Mouse (Mus musculus) C2C12 (cell line): ENCODE data around the gene Ophn1. TPM values are rescaled to one million over a fixed set of nuclear protein-coding genes. Genes with fewer than 3 reads are reported as not detected.

Experiments
- H3K27me3 ChIP-seq: one replicate; pipeline ENCODE4 v1.6.1; 2011; ENCODE audit not compliant: control insufficient read depth, insufficient read depth, insufficient read length
- H3K36me3 ChIP-seq: one replicate; pipeline ENCODE4 v1.6.1; 2011; ENCODE audit not compliant: control insufficient read depth, insufficient read depth
- H3K4me3 ChIP-seq: one replicate; pipeline ENCODE4 v1.5.1; 2011; ENCODE audit warnings: mild to moderate bottlenecking, control low read depth; ENCODE audit not compliant: poor library complexity, insufficient read depth, severe bottlenecking
- H3K79me2 ChIP-seq: one replicate; pipeline ENCODE4 v1.6.1; 2011; ENCODE audit not compliant: control insufficient read depth, insufficient read depth
- H3K79me3 ChIP-seq: one replicate; pipeline ENCODE4 v1.6.1; 2011; ENCODE audit warnings: low read depth, control low read depth
- H3ac ChIP-seq: one replicate; pipeline ENCODE3; 2011; ENCODE audit warnings: low read depth; ENCODE audit not compliant: control insufficient read depth, insufficient read length
- CEBPB ChIP-seq: IDR thresholded peaks from one replicate; pipeline ENCODE4 v1.6.1; 2011; ENCODE audit warnings: low read depth, mild to moderate bottlenecking, control low read depth, moderate library complexity
- CTCF ChIP-seq: IDR thresholded peaks from one replicate; pipeline ENCODE4 v1.5.1; 2011; ENCODE audit not compliant: control insufficient read depth, insufficient read depth, insufficient read length
- FOSL1 ChIP-seq: IDR thresholded peaks from one replicate; pipeline ENCODE4 v1.8.0; 2011; ENCODE audit warnings: mild to moderate bottlenecking, low read length; ENCODE audit not compliant: poor library complexity, insufficient read depth, severe bottlenecking
- MAX ChIP-seq: IDR thresholded peaks from one replicate; pipeline ENCODE4 v1.6.1; 2011; ENCODE audit warnings: mild to moderate bottlenecking, control low read depth
- MYOD1 ChIP-seq: IDR thresholded peaks from one replicate; pipeline ENCODE4 v1.6.1; 2011; ENCODE audit warnings: low read depth; ENCODE audit not compliant: control insufficient read depth, insufficient read length
- MYOG ChIP-seq: IDR thresholded peaks from one replicate; pipeline ENCODE4 v1.6.1; 2011; ENCODE audit not compliant: control insufficient read depth, insufficient read length; ENCODE audit errors: extremely low read depth
- USF1 ChIP-seq: IDR thresholded peaks from one replicate; pipeline ENCODE4 v1.6.1; 2011; ENCODE audit warnings: low read depth, mild to moderate bottlenecking, control low read depth, moderate library complexity
- polyA plus RNA-seq: library from polyadenylated mRNA; unstranded; fragments of >200 nt; fragmentation: generic; extraction: Trizol; gene quantifications from one replicate; pipeline ENCODE4 v1.2.1, GENCODE M21; 2012; ENCODE audit warnings: missing spikeins

Gene Ophn1
- polyA plus RNA-seq, 1 experiment, result 1.3 TPM

- H3ac ChIP-seq, result no peak overlapping the region
- no peaks in the 10 kb centered on the region for H3K79me3 ChIP-seq
Observed at GRCm38 (mm10) chrX:98803813-98804212, 87.0 kb downstream of the Ophn1 start.

GRCm38 (mm10) chrX:98774247-98774950, 116.4 kb downstream of the Ophn1 start:
- Histone ChIP-seq H3K36me3 (no peaks in the 10 kb centered on the region), H3ac (no peak overlapping the region), H3K4me3 (no peak overlapping the region), H3K79me3 (no peaks in the 10 kb centered on the region), H3K27me3 (no peaks in the 10 kb centered on the region), H3K79me2 (no peaks in the 10 kb centered on the region)
- TF ChIP-seq FOSL1 (no peak), MYOG (no peak)

More at GRCm38 (mm10) chrX:98803813-98804212, 87.0 kb downstream of the Ophn1 start:
- Histone ChIP-seq H3K36me3 (no peaks in the 10 kb centered on the region), H3K79me2 (no peaks in the 10 kb centered on the region), H3K4me3 (no peak overlapping the region), H3K27me3 (no peaks in the 10 kb centered on the region)
- no peak for TF ChIP-seq FOSL1
- TF ChIP-seq MYOG, result no peak
- TF ChIP-seq CTCF, result no peak
- no peak for TF ChIP-seq MAX
- TF ChIP-seq CEBPB, result no peak

GRCm38 (mm10) chrX:98755089-98755488, 135.7 kb downstream of the Ophn1 start:
- Histone ChIP-seq H3K79me2 (no peaks in the 10 kb centered on the region), H3K36me3 (no peaks in the 10 kb centered on the region), H3ac (no peak overlapping the region), H3K79me3 (no peaks in the 10 kb centered on the region), H3K4me3 (no peak overlapping the region), H3K27me3 (no peaks in the 10 kb centered on the region)
- TF ChIP-seq MYOG (no peak), FOSL1 (no peak), USF1 (no peak), CEBPB (no peak), MYOD1 (no peak), MAX (no peak), CTCF (no peak)

GRCm38 (mm10) chrX:98751279-98751817, 139.5 kb downstream of the Ophn1 start:
- H3K36me3 ChIP-seq, result no peaks in the 10 kb centered on the region
- no peak overlapping the region for H3ac ChIP-seq
- H3K4me3 ChIP-seq, result no peak overlapping the region
- H3K27me3 ChIP-seq, result no peaks in the 10 kb centered on the region
- TF ChIP-seq FOSL1 (no peak), MYOG (no peak), MAX (no peak), CEBPB (no peak)
- no peaks in the 10 kb centered on the region for H3K79me3 ChIP-seq
- H3K79me2 ChIP-seq, result no peaks in the 10 kb centered on the region

- no peaks in the 10 kb centered on the region for H3K79me2 ChIP-seq
- no peaks in the 10 kb centered on the region for H3K36me3 ChIP-seq
- H3K27me3 ChIP-seq, result no peaks in the 10 kb centered on the region
- no peak for TF ChIP-seq MYOD1
- no peak for TF ChIP-seq CTCF
- TF ChIP-seq CEBPB, result no peak
- TF ChIP-seq FOSL1, result no peak
- TF ChIP-seq MYOG, result no peak
- no peak for TF ChIP-seq USF1
- no peak overlapping the region for H3K4me3 ChIP-seq
- no peaks in the 10 kb centered on the region for H3K79me3 ChIP-seq
- no peak overlapping the region for H3ac ChIP-seq
Observed at GRCm38 (mm10) chrX:98736758-98737157, 154.1 kb downstream of the Ophn1 start.

GRCm38 (mm10) chrX:98722991-98723390, 167.8 kb downstream of the Ophn1 start:
- Histone ChIP-seq H3K79me3 (no peaks in the 10 kb centered on the region), H3K36me3 (no peaks in the 10 kb centered on the region), H3ac (no peak overlapping the region), H3K4me3 (no peak overlapping the region), H3K27me3 (no peaks in the 10 kb centered on the region), H3K79me2 (no peaks in the 10 kb centered on the region)
- TF ChIP-seq CEBPB (no peak), USF1 (no peak), MYOG (no peak), MAX (no peak), MYOD1 (no peak), FOSL1 (no peak), CTCF (no peak)
